Mouse (Mus musculus): Measurements from ENCODE around the gene Ppp6r3.

- TF ChIP-seq CTCF (IDR thresholded peaks at IDR 0.05; ENCODE audit: low read depth), result no peak
- TF ChIP-seq EP300 (IDR thresholded peaks at IDR 0.05; ENCODE audit: low read depth), result no peak
These were observed 1.1 kb upstream of the Ppp6r3 start for GRCm38 (mm10) chr19:3576451-3577264.

Data from heart, postnatal 0 days (tissue).